Mouse (Mus musculus) bone marrow, adult 2 months (tissue): ENCODE data around the gene Lrrc58.

ENCODE experiments used
- CTCF ChIP-seq: fragments of 200-500 bp; IDR thresholded peaks from 2 replicates; pipeline ENCODE4 v1.5.1; 2011; ENCODE audit warnings: low read length, control low read depth; ENCODE audit not compliant: control insufficient read depth, insufficient read depth
- POLR2A ChIP-seq: fragments of 200-500 bp; IDR thresholded peaks from 2 replicates; pipeline ENCODE4 v1.6.1; 2011; ENCODE audit warnings: low read depth, mild to moderate bottlenecking, control low read depth, low read length, borderline replicate concordance; ENCODE audit not compliant: control insufficient read depth

GRCm38 (mm10) chr16:37842439-37842838, 25.8 kb upstream of the Lrrc58 start:
- TF ChIP-seq POLR2A: no peak
- no peak for TF ChIP-seq CTCF
